Mouse (Mus musculus) stomach, embryonic 15.5 days (tissue): ENCODE measurements around the gene Pak3. TPM values are rescaled to one million over a fixed set of nuclear protein-coding genes. Genes with fewer than 3 reads are reported as not detected.
"Not testable (repeated sequence)": the region's sequence is repeated elsewhere in the genome, so short reads cannot be mapped to it uniquely, and the experiment has no call there.

Experiments used
- ATAC-seq: fragments of 200-750 bp; cut with Nextera tagmentation; 2 replicates; pipeline ENCODE4 v1.8.0; 2017; ENCODE audit warnings: low read depth, moderate number of reproducible peaks, moderate TSS enrichment; ENCODE audit not compliant: insufficient read depth, low FRiP score
- H3K27ac ChIP-seq: fragments of 300-500 bp; sonication (generic); 2 replicates; pipeline ENCODE4 v1.5.1; 2015; ENCODE audit warnings: mild to moderate bottlenecking, inconsistent platforms
- H3K27me3 ChIP-seq: fragments of 300-500 bp; sonication (generic); replicated peaks from 2 replicates; pipeline ENCODE4 v1.6.1; 2015; ENCODE audit warnings: inconsistent platforms
- H3K36me3 ChIP-seq: fragments of 300-500 bp; sonication (generic); 2 replicates; pipeline ENCODE4 v1.6.1; 2015; ENCODE audit warnings: inconsistent platforms
- H3K4me1 ChIP-seq: fragments of 300-500 bp; sonication (generic); 2 replicates; pipeline ENCODE4 v1.6.1; 2015; ENCODE audit warnings: inconsistent platforms
- H3K4me2 ChIP-seq: fragments of 300-500 bp; sonication (generic); 2 replicates; pipeline ENCODE4 v1.6.1; 2015; ENCODE audit warnings: mild to moderate bottlenecking, inconsistent platforms
- H3K4me3 ChIP-seq: fragments of 300-500 bp; sonication (generic); replicated peaks from 2 replicates; pipeline ENCODE4 v1.5.1; 2015; ENCODE audit warnings: inconsistent platforms
- H3K9ac ChIP-seq: fragments of 300-500 bp; sonication (generic); 2 replicates; pipeline ENCODE4 v1.6.1; 2015; ENCODE audit warnings: inconsistent platforms
- H3K9me3 ChIP-seq: fragments of 300-500 bp; sonication (generic); 2 replicates; pipeline ENCODE4 v1.6.1; 2016; ENCODE audit warnings: inconsistent platforms
- WGBS: fragments of 180-500 bp; shearing (Covaris S2); methylation state at CpG from one replicate; pipeline ENCODE4 v1.1.7; 2015; 5-methylcytosine and 5-hydroxymethylcytosine counted together
- polyA plus RNA-seq: library from polyadenylated mRNA; unstranded; fragments of >200 nt; fragmentation: Nextera tagmentation; extraction: Ambion mirVana; gene quantifications from 2 replicates; pipeline ENCODE4 v1.2.1, GENCODE M21; 2015

Gene Pak3
- 9.0 and 10.1 TPM in 2 replicates for polyA plus RNA-seq

DNA sequence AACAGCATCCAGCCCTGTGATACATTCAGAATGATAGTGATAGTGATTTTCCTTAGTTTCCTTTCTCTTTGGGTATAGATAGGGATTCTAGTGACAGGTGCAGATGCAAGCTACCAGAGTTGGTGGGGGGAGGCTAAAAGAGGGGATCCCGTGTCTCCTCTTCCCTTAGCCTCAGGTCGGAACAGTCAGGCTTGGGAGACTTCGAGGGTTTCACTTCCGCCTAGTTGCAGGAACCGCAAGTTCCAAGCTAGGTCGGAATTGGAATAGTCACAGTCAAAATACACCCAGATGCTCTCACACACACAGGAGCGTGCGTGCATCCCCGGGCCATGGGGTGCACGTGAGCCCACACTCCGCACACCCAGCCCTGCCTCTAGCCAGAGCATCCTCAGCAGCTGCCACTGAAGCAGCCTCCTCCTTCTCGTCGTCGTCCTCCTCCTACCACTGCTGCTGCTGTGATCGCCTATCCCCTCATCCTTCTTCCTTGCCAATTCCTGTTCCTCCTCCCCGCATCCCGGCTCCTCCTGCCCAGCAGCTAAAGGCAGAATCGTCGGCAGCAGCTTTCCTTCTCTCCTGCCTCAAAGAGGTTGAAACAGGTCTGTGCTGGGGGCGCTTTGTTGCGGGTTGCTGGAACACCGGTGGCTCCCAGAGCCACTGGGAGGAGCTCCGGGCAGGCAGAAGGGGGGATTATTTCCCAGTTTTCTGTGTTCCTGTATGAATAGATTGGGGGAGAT lies at the start of gene Pak3:
Gene Pak3, plus strand, starts transcription at position 424 of the 734 bp plus-strand sequence.
- H3K27ac ChIP-seq = no peak within 1 kb of the TSS
- WGBS = 25% methylated on average over 23 of the region's 23 CpGs
- H3K27me3 ChIP-seq = 0 out of 2 replicates have a peak, but pooled peaks cover 6% of the 10 kb centered on the region
- peak within 1 kb of the TSS; percentile 26 for H3K4me3 ChIP-seq
- H3K9me3 ChIP-seq = no peaks in the 10 kb centered on the region
- H3K4me1 ChIP-seq = no peaks in the 10 kb centered on the region
- H3K36me3 ChIP-seq = no peaks in the 10 kb centered on the region
- no peak for ATAC-seq
- H3K9ac ChIP-seq = no peak within 1 kb of the TSS
- peak within 1 kb of the TSS; percentile 54 for H3K4me2 ChIP-seq

DNA sequence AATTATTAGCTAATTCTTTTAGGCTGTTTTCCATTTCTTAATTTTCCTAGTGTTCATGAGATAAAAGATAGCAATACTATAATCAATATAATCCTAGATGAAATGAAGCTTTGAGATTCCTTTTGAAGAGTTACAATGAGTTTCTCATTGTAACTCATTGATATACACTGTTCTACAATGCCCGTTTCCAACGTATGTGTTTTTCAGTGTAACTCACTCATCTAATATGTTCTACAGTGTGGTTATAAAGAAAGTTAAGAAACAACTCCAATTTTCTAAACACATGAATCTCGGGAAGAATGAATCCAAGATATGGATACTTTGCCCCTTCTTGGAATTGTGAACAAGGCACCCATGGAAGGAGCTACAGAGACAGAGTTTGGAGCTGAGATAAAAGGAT lies 35.5 kb upstream of the Pak3 start:
- Histone ChIP-seq H3K4me1 (no peaks in the 10 kb centered on the region), H3K9ac (no peak overlapping the region), H3K9me3 (no peaks in the 10 kb centered on the region), H3K27ac (no peak overlapping the region), H3K4me3 (no peak overlapping the region), H3K4me2 (no peak overlapping the region), H3K27me3 (no peaks in the 10 kb centered on the region), H3K36me3 (no peaks in the 10 kb centered on the region)
- 71% methylated on average over 3 of the region's 3 CpGs for WGBS
- peak; percentile 100 for ATAC-seq

DNA sequence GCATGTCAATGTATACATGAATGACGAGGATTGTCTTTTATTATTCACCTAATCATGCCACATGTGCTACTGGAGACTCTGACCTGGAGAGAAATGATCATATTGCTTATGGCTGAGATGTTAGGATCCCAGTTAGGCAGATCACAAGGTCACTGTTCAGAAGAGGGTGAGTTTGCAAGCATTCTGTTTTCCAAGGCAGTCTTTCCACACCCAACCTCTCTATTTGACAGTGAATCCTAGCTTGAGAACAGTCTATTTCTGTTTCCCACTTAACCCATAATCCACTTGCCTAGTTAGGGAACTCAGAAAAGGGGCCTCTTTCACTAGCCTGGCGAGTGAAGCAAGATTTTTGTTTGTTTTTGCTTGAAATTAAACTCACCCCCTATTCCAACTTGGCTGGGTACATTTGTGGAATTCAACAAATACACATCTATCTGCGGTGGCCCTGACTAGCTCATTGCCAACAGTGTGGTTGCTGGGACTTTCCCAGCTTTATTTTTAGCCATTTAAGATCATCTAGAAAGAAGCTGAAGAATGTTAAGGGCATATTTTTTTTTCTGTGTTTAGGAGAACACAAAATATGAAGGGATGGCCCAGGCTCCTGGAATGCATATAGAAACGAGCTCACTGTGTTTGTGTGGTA lies 17.2 kb upstream of the Pak3 start:
- Histone ChIP-seq H3K4me3 (no peak overlapping the region), H3K4me2 (no peak overlapping the region), H3K27ac (no peak overlapping the region), H3K36me3 (no peaks in the 10 kb centered on the region), H3K9ac (no peak overlapping the region), H3K4me1 (no peaks in the 10 kb centered on the region), H3K27me3 (no peaks in the 10 kb centered on the region), H3K9me3 (no peaks in the 10 kb centered on the region)
- WGBS = 57% methylated on average over 4 of the region's 4 CpGs
- no peak for ATAC-seq

DNA sequence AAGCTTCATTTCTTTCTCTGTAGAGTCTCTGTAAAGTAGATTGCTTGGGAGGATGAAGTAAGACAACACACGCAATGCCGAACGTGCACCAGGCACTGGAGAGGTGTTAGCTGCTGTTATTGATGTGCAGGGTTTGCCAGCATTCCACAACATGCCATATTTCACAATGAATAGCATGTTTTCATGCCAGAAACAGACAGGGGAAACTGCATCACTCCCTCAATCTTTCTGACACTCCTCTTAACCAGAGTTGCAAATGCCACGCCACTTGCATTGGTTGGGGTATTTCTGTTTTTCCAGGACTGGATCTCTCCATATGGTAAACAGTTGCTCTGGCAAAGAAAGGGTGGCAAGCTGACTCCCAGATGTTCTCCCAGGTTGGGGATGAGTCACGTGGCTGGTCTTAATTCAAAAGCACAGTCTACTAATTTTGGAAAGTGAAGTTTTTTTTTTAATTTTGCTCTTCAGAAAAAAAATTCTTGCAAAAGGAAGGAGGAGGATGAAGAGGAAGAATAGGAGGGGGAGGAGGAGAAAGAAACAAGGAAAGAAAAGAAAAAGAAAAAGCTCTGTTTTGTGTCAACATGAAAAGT lies 16.5 kb upstream of the Pak3 start:
- no peak overlapping the region for H3K4me3 ChIP-seq
- no peak for ATAC-seq
- WGBS = 50% methylated on average over 5 of the region's 5 CpGs
- no peaks in the 10 kb centered on the region for H3K4me1 ChIP-seq
- no peak overlapping the region for H3K27ac ChIP-seq
- no peaks in the 10 kb centered on the region for H3K27me3 ChIP-seq
- no peaks in the 10 kb centered on the region for H3K36me3 ChIP-seq
- H3K9me3 ChIP-seq = no peaks in the 10 kb centered on the region
- no peak overlapping the region for H3K4me2 ChIP-seq
- no peak overlapping the region for H3K9ac ChIP-seq

DNA sequence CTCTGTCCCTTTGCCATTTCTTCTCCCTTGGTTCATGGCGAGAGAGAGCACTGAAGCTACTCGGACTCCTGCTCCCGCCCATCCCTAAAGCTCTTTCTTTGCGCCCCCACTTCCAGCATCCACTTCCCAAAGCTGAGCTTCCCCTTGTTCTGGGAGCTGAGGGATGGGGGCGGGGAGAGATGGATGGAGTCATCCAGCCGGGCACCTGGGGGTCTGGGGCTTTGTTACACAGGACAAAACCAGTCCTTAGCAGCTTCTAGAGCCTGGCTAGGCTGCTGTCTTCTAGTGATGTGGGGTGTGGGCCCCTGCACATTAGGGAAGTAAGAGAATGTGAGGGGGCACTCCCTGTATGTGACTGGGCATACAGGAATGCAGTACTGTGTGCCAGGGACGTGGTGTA lies 526 bp downstream of the Pak3 start:
- H3K4me1 ChIP-seq = no peaks in the 10 kb centered on the region
- 12% methylated on average over 7 of the region's 7 CpGs for WGBS
- peak overlapping the region; percentile 26 for H3K4me3 ChIP-seq
- 0 out of 2 replicates have a peak, but pooled peaks cover 6% of the 10 kb centered on the region for H3K27me3 ChIP-seq
- peak overlapping the region; percentile 54 for H3K4me2 ChIP-seq
- H3K27ac ChIP-seq = no peak overlapping the region
- no peak overlapping the region for H3K9ac ChIP-seq
- H3K36me3 ChIP-seq = no peaks in the 10 kb centered on the region
- H3K9me3 ChIP-seq = no peaks in the 10 kb centered on the region
- no peak for ATAC-seq

DNA sequence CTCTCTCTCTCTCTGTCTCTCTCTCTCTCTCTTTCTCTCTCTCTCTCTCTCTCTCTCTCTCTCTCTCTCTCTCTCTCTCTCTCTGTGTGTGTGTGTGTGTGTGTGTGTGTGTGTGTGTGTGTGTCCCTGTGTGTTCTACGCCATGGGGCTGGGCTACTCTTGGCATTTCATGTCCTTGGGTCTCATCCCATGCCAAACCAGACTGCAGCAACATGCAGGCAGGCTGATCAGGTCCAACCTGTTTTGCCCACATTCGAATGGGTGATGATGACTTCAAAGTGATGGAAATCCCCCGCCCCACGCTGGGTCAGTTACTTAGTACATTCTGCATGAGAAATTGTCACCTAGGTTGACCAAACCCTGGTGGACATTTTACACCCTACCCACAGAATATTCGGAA lies 1.1 kb downstream of the Pak3 start:
- not testable (repeated sequence) for H3K9ac ChIP-seq, H3K36me3 ChIP-seq, H3K4me2 ChIP-seq, H3K27me3 ChIP-seq, ATAC-seq, H3K4me3 ChIP-seq, H3K9me3 ChIP-seq, H3K27ac ChIP-seq, H3K4me1 ChIP-seq
- 61% methylated on average over 5 of the region's 5 CpGs for WGBS

DNA sequence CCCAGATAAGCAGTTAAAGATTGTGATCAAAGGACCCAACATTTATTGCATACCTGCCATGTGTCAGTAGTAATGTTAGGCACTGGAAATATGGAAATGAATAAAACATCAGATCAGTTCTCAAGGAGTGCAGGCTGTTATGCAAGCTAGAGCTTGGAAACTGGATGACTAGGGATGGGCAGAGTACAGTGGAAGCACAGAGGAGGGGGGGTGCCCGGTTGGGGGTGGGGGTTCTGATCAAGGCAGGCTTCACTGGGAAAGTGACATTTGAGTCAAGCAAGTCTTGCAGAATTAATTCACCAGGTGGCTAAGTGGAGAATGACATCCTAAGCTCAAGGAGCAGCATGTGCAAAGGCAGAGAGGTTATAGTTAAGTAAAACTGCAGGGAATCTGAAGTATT lies 1.8 kb downstream of the Pak3 start:
- Histone ChIP-seq H3K4me2 (no peak overlapping the region), H3K9ac (no peak overlapping the region), H3K9me3 (no peaks in the 10 kb centered on the region), H3K4me3 (no peak overlapping the region), H3K4me1 (no peaks in the 10 kb centered on the region), H3K27ac (no peak overlapping the region), H3K36me3 (no peaks in the 10 kb centered on the region), H3K27me3 (0 out of 2 replicates have a peak, but pooled peaks cover 6% of the 10 kb centered on the region)
- ATAC-seq = no peak
- 43% methylated on average over 1 of the region's 1 CpGs for WGBS

DNA sequence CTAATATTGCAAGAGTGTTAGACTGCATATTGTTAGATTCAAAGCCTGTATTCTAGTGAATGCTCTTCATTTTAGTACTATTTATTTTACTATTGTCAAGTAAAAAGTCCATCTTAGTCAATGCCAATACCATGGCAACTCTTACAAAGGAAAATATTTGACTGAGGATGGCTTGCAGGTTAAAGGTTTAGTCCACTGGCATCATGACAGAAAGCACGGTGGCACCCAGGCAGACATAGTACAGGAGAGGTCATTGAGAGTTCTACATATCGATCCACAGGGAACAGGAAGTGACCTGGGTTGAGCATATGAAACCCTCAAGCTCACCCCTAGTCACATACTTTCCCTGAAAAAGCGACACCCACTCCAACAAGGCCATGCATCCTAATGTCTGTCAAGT lies 13.9 kb downstream of the Pak3 start:
- WGBS = 74% methylated on average over 3 of the region's 3 CpGs
- no peak for ATAC-seq
- Histone ChIP-seq H3K27ac (no peak overlapping the region), H3K27me3 (no peaks in the 10 kb centered on the region), H3K9ac (no peak overlapping the region), H3K36me3 (no peaks in the 10 kb centered on the region), H3K9me3 (no peaks in the 10 kb centered on the region), H3K4me2 (no peak overlapping the region), H3K4me1 (no peaks in the 10 kb centered on the region), H3K4me3 (no peak overlapping the region)

DNA sequence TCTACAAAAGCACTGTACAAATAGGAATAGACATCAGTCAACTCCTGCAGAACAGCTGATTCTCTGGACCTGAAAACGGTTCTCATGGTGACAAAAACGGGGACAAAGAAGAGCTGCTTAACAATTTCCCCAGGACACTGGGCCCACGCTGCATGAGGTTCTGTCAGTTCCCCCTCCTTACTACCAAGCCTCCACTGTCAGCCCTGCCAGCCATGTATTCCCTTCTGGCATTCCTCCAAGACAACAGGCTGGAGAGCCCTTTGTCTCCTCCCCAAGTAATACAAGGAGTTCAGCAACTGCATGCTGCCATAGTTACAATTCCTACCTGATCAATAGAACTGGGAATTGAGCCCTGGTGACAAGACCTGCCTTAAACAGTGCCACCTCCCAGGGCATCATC lies 15.2 kb downstream of the Pak3 start:
- Histone ChIP-seq H3K4me2 (no peak overlapping the region), H3K27me3 (no peaks in the 10 kb centered on the region), H3K36me3 (no peaks in the 10 kb centered on the region), H3K4me3 (no peak overlapping the region), H3K4me1 (no peaks in the 10 kb centered on the region), H3K9ac (no peak overlapping the region), H3K9me3 (no peaks in the 10 kb centered on the region), H3K27ac (no peak overlapping the region)
- ATAC-seq = no peak
- WGBS = 77% methylated on average over 3 of the region's 3 CpGs

DNA sequence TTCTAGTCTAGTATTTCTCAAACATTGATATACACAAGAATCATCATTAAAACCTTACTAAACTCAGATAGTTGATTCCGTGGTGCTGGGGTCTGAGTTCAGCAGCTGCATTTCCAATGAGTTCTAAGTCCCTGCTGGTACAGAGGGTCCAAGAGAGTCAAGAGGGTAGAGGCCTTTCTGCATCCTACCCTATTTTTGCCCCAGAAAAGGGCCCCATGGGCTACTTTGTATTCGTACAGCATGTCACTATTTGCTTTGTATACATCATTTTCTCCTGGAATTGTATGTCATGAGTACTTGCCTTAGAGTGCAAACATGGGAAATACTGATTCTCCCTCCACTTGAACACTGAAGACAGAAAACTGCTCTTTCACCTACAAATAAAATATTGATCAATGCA lies 24.4 kb downstream of the Pak3 start:
- Histone ChIP-seq H3K4me1 (no peaks in the 10 kb centered on the region), H3K9ac (no peak overlapping the region), H3K4me2 (no peak overlapping the region), H3K4me3 (no peak overlapping the region), H3K9me3 (no peaks in the 10 kb centered on the region), H3K27me3 (no peaks in the 10 kb centered on the region), H3K36me3 (no peaks in the 10 kb centered on the region), H3K27ac (no peak overlapping the region)
- 53% methylated on average over 2 of the region's 2 CpGs for WGBS
- no peak for ATAC-seq

DNA sequence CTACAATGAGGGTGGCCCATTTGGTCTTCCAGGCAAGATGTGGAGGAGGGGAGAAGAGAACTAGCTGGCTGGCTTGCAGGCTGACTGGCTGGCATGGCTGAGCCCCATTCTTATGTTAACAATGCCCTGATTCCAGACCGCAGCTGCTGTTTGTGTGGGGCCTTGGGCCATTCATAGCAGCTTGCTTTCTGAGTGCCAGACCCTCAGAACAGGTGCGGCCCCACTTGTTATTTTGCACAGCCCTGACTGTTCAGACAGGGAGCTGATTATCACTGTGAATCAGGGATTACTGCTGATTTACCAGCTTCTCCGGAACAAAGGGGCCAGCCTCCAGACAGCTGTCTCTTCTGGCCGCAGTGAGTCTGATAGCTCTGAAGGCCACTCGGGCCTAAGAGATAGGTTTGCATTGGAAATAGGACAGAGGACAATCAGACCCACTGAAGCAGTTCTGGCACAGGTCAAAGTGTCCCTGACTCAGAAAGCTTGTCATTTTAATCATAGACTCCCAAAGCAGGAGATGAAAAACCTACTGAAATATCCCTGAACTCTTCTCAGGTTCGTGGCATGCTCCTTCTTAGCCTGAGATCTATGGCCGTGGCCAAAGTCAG lies 24.9 kb downstream of the Pak3 start:
- WGBS = 49% methylated on average over 7 of the region's 7 CpGs
- ATAC-seq = no peak
- H3K9ac ChIP-seq = no peak overlapping the region

DNA sequence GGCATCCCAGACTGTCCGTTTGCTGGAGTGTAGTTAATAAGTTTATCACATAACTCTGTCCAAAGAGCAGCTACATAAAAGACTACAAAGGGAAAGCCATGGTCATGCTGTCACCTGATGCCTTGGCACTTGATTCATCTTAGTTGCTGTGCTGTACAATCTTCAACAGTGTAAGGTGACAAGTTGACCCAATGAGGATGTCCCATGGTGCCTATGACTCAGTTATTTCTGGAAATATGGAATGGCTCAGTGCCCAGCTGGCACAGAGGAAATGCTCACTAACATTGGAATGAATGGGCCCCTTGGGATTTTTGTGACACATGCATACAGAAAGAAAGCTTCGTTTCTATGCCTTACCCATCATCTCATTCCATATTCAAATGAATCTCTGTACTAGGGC lies 55.3 kb downstream of the Pak3 start:
- Histone ChIP-seq H3K9me3 (no peaks in the 10 kb centered on the region), H3K27ac (no peak overlapping the region), H3K9ac (no peak overlapping the region), H3K27me3 (no peaks in the 10 kb centered on the region), H3K4me2 (no peak overlapping the region), H3K36me3 (no peaks in the 10 kb centered on the region), H3K4me1 (no peaks in the 10 kb centered on the region), H3K4me3 (no peak overlapping the region)
- ATAC-seq = no peak
- WGBS = 68% methylated on average over 2 of the region's 2 CpGs

More for the DNA sequence above, 24.9 kb downstream of the Pak3 start:
- no peak overlapping the region for H3K4me2 ChIP-seq
- H3K4me3 ChIP-seq = no peak overlapping the region
- no peaks in the 10 kb centered on the region for H3K36me3 ChIP-seq
- H3K4me1 ChIP-seq = no peaks in the 10 kb centered on the region
- H3K27me3 ChIP-seq = no peaks in the 10 kb centered on the region
- H3K27ac ChIP-seq = no peak overlapping the region
- no peaks in the 10 kb centered on the region for H3K9me3 ChIP-seq
